Mouse (Mus musculus): ENCODE measurements around the gene Dgki.

DNA sequence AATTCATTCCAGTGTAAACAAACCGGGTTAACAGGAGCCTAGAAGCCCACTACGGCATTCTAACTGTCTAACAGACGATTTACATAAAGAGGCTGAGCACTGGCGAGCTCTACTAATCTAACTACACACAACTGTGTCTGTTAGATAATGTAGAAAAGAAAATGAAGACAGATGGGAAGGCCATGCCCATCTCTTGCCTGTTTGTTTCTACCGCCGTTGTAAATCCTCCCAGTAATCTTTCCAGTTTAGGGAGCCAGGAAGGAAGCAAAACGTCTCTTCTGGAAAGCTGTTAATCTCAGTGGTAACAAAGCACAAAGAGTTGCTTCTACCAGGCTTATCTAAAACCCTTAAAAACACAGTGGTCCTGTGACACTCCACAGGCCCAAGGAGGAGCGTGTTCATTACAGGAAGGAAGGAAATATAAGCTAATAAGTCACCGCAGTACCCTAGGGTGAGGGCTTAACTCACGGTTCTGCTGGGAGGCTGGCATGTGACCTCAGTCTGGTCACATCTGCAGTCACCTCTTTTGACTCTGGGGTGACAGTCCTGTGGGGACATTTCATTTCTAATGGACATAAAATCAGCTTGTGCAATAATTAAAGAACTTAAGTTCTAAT, 235.7 kb downstream of the Dgki start:
- TF ChIP-seq HCFC1 (IDR thresholded peaks at IDR 0.05; ENCODE audit: borderline replicate concordance, insufficient read depth, low read length) (no peak), ZC3H11A (IDR thresholded peaks at IDR 0.05; ENCODE audit: borderline replicate concordance, low read depth, low read length) (no peak)

Measured in ES-E14 (cell line).